Mouse (Mus musculus): ENCODE results near the gene Gm128. TPM values are rescaled to one million over a fixed set of nuclear protein-coding genes. Genes with fewer than 3 reads are reported as not detected.

Gene Gm128
- total RNA-seq (2021), result under 1 TPM in 1 of 2 experiments, not detected in 1; 0.37 TPM
- long read RNA-seq, experiment 1, result 0 reads
- long read RNA-seq, experiment 2, result 0 reads

GRCm38 (mm10) chr3:95241498-95241897 is at the start of gene Gm128:
TSS of gene Gm128 (minus strand) at chr3:95241598.
- no peak for DNase-seq (ENCODE audit: low spot score in 2 of 2)

GRCm38 (mm10) chr3:95291041-95291440 is 49.6 kb upstream of the Gm128 start:
- DNase-seq (ENCODE audit: low spot score in 2 of 2), result no peak

- no peak for DNase-seq (ENCODE audit: low spot score in 2 of 2)
These were observed 48.8 kb upstream of the Gm128 start for GRCm38 (mm10) chr3:95290156-95290555.

- no peak for DNase-seq (ENCODE audit: low spot score in 2 of 2)
These were observed 48.0 kb upstream of the Gm128 start for GRCm38 (mm10) chr3:95289419-95289818.

- DNase-seq (ENCODE audit: low spot score in 2 of 2), result no peak
These were observed 46.1 kb upstream of the Gm128 start for GRCm38 (mm10) chr3:95287541-95287940.

- no peak for DNase-seq (ENCODE audit: low spot score in 2 of 2)
These were observed 45.1 kb upstream of the Gm128 start for GRCm38 (mm10) chr3:95286510-95286909.

- no peak for DNase-seq (ENCODE audit: low spot score in 2 of 2)
These were observed 44.6 kb upstream of the Gm128 start for GRCm38 (mm10) chr3:95286011-95286410.

- DNase-seq (ENCODE audit: low spot score in 2 of 2), result no peak
These were observed 44.0 kb upstream of the Gm128 start for GRCm38 (mm10) chr3:95285390-95285789.

- no peak for DNase-seq (ENCODE audit: low spot score in 2 of 2)
These were observed 43.3 kb upstream of the Gm128 start for GRCm38 (mm10) chr3:95284501-95285281.

DNA sequence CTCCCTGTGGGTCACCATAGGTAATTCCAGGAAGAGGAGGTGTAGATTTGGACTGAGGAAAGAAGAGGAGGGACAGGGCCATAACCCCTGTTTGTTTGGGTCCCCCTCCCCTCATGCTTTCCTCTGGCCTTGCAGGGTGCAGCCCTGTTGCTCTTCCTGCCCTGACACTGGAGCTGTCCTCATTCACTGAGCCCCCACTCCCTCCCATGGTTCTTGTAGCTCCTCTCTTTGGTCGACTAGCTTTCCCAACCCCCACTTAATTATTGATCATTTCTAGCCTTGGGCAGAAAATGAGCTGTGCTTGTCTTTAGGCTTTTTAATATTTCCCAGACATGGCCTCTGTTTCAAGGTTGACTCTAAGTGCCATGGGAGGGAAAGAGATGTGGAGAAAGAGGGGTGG is 42.7 kb upstream of the Gm128 start:
- DNase-seq (ENCODE audit: low spot score in 2 of 2), result no peak

GRCm38 (mm10) chr3:95283589-95283941 is 42.2 kb upstream of the Gm128 start:
- DNase-seq (ENCODE audit: low spot score in 2 of 2), result no peak

- peak; percentile 59 to 75 for DNase-seq (ENCODE audit: low spot score in 2 of 2)
These were observed 41.6 kb upstream of the Gm128 start for GRCm38 (mm10) chr3:95282865-95283588.

GRCm38 (mm10) chr3:95282381-95282864 is 41.0 kb upstream of the Gm128 start:
- DNase-seq (ENCODE audit: low spot score in 2 of 2), result no peak

GRCm38 (mm10) chr3:95281216-95282126 is 40.1 kb upstream of the Gm128 start, which contains the start of the genes Mindy1 and Prune1:
TSS of gene Mindy1 (plus strand) at chr3:95281345.
TSS of gene Prune1 (minus strand) at chr3:95282076.
- peak; percentile 98 to 99 for DNase-seq (ENCODE audit: low spot score in 2 of 2)

DNA sequence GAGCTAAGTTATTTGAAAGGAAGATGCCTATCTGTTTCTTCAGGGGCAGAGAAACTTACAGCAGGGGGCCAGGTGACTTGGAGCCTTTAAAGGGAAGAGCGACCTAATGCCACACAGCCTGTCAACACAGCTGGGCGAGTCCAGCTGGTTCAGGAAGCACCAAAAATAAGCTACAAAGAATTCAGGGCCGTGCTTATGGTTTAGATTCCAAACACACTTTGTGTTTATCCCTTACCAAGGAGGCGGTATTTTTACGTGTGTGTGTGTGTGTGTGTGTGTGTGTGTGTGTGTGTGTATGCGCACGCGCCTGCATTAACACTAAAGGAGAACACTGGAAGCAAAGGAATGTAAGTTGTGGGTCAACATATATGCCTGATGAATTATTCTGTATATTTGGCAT is 39.3 kb upstream of the Gm128 start:
- peak in 1 of 2 experiments; percentile 19 for DNase-seq (ENCODE audit: low spot score in 2 of 2)

DNA sequence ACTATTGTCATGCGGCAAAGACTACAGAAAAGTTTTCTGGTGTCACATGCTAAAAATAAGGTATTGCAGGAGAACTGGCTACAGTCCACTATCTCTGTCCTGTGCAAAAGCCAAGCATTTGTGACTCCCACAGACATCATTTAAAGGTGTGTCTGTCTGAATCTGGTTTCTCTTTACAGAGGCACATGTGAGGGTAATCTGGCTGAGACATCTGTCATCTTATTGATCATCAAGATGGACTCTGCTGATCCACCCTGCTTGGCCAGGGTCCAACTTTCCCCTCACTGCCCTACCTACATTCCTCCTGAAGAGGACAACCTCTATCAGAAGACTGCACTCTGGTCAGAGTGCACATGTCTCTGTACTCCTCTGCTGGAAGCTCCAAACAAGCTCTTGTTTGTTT is 35.8 kb upstream of the Gm128 start:
- no peak for DNase-seq (ENCODE audit: low spot score in 2 of 2)

DNA sequence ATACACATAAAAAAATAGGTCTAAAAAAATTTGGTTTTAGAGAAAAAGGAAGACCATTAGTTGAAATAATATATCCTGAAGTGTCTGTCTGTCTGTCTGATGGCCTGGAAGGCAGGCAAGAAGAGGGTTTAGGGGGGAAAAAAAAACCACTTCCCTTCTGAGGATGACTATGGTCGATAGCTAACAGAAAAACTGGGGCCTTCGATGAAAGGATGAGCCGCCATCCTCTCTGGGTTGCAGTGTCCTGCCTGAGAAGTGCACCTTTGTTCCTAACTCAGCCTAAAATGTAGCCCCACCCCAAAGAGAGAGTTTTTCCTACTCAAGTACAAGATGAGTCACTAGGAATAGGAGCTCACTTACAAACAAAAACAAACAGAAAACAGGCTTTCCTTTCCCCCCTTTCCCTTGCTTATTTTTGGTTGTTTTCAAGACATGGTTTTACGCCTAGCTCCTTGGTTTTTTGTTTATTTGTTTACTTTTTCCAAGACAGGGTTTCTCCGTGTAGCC is 35.1 kb upstream of the Gm128 start:
- DNase-seq (ENCODE audit: low spot score in 2 of 2), result no peak

GRCm38 (mm10) chr3:95275161-95275560 is 33.8 kb upstream of the Gm128 start:
- no peak for DNase-seq (ENCODE audit: low spot score in 2 of 2)

DNA sequence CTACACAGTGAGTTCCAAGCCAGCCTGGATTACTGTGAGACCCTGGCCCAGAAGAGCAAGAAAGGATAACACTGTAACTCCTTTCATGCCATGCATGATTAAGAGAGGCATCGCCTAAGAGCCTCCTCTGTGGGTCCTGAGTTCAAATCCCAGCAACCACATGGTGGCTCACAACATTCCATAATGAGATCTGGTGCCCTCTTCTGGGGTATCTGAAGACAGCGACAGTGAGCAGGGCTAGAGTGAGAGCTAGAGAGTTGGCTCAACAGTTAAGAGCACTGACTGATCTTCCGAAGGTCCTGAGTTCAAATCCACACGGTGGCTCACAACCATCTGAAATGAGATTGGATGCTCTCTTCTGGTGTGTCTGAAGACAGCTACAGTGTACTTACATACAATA is 33.1 kb upstream of the Gm128 start:
- no peak for DNase-seq (ENCODE audit: low spot score in 2 of 2)

DNA sequence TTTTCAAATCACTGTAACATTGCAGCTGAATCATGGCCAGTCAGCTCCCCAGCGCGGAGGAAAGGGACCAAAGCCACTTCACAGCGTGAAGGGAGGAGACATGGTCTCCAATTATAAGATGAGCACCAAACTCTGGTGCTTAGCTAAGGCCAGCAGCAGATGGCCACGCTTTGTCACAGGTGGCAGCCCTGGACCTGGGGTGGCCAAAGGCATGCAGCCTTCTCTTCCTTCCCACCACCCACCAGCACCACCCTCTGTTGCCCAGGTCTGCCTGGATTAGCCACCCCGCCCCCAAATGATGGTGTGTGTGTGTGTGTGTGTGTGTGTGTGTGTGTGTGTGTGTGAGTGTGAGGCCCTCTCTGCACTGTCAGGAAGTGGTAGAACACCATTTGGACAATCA is 32.1 kb upstream of the Gm128 start:
- no peak for DNase-seq (ENCODE audit: low spot score in 2 of 2)

DNA sequence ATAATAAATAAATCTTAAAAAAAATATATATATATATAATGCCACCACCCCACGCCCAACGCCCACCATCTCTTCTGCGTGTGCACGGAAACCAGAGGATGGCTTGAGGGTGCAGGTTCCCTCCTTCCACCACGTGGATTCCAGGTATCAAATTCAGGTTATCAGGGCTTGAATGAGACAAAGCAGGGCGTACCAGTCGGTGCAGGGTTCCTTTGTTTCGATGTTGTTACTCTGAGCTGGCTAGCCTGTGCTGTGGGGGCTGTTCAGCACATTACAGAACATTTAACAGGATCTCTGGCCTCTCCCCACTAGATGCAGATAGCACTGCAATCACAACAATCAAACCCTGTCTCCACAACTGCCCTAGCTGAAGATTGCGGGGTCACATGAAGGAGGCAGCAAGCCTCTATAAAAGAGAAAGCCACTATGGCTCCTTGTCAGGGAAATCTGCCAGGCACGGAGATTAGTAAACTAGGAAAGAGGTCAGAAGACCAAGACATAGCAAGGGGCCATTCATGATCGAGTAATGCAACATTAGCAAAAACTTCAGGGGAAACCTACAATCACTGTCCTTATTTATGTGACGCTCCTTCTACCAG is 29.5 kb upstream of the Gm128 start:
- DNase-seq (ENCODE audit: low spot score in 2 of 2), result no peak
